Mouse (Mus musculus) embryonic facial prominence, embryonic 10.5 days (tissue): Measurements from ENCODE around the gene Cfap157. TPM values are rescaled to one million over a fixed set of nuclear protein-coding genes. Genes with fewer than 3 reads are reported as not detected.

ENCODE experiments used
- DNase-seq: peaks from one replicate; pipeline ENCODE4 v3.0.0-alpha.2; 2017; ENCODE audit warnings: low spot score
- H3K27ac ChIP-seq: fragments of 300-500 bp; sonication (generic); replicated peaks from 2 replicates; pipeline ENCODE4 v1.5.1; 2016; ENCODE audit warnings: mild to moderate bottlenecking
- H3K27me3 ChIP-seq: fragments of 300-500 bp; sonication (generic); replicated peaks from 2 replicates; pipeline ENCODE4 v1.6.1; 2016; ENCODE audit warnings: low read depth, mild to moderate bottlenecking; ENCODE audit not compliant: poor library complexity, severe bottlenecking
- H3K36me3 ChIP-seq: fragments of 300-500 bp; sonication (generic); replicated peaks from 2 replicates; pipeline ENCODE4 v1.6.1; 2016; ENCODE audit warnings: mild to moderate bottlenecking, moderate library complexity
- H3K4me1 ChIP-seq: fragments of 300-500 bp; sonication (generic); 2 replicates; pipeline ENCODE4 v1.6.1; 2016
- H3K4me3 ChIP-seq: fragments of 300-500 bp; sonication (generic); 2 replicates; pipeline ENCODE4 v1.5.1; 2016; ENCODE audit warnings: mild to moderate bottlenecking, moderate library complexity
- H3K9me3 ChIP-seq: fragments of 300-500 bp; sonication (generic); 2 replicates; pipeline ENCODE4 v1.6.1; 2016; ENCODE audit warnings: mild to moderate bottlenecking
- WGBS: fragments of 180-500 bp; shearing (Covaris S2); methylation state at CpG from one replicate; pipeline ENCODE4 v1.1.7; 2016; 5-methylcytosine and 5-hydroxymethylcytosine counted together
- polyA plus RNA-seq: library from polyadenylated mRNA; unstranded; fragments of >200 nt; fragmentation: Nextera tagmentation; extraction: Ambion mirVana; gene quantifications from 2 replicates; pipeline ENCODE4 v1.2.1, GENCODE M21; 2016

Cfap157 gene
- 0.54 and 0.60 TPM in 2 replicates for polyA plus RNA-seq

GRCm38 (mm10) chr2:32784048-32784681 lies at the start of gene Cfap157:
TSS of gene Cfap157 (minus strand) at chr2:32784428.
- H3K4me3 ChIP-seq = no peak within 1 kb of the TSS
- no peaks in the 10 kb centered on the region for H3K9me3 ChIP-seq
- DNase-seq = no peak
- no peaks in the 10 kb centered on the region for H3K27me3 ChIP-seq
- no peak within 1 kb of the TSS; the same call in 1 of the 2 replicates for H3K27ac ChIP-seq
- H3K4me1 ChIP-seq = peaks cover 18% of the 10 kb centered on the region; the same call in 1 of the 2 replicates
- peaks cover 4% of the 10 kb centered on the region; the same call in 1 of the 2 replicates for H3K36me3 ChIP-seq
- WGBS = 65% methylated on average over 4 of the region's 4 CpGs

- 0 out of 2 replicates have a peak, but pooled peaks cover 4% of the 10 kb centered on the region for H3K36me3 ChIP-seq
- no peaks in the 10 kb centered on the region for H3K27me3 ChIP-seq
- H3K4me3 ChIP-seq = no peak overlapping the region
- WGBS = 81% methylated on average over 11 of the region's 11 CpGs
- peaks cover 16% of the 10 kb centered on the region for H3K4me1 ChIP-seq
- no peak for DNase-seq
- H3K9me3 ChIP-seq = no peaks in the 10 kb centered on the region
- no peak overlapping the region for H3K27ac ChIP-seq
Measured at GRCm38 (mm10) chr2:32828979-32829676, 44.9 kb upstream of the Cfap157 start.

- Histone ChIP-seq H3K4me3 (no peak overlapping the region), H3K4me1 (peaks cover 29% of the 10 kb centered on the region), H3K27ac (no peak overlapping the region; the same call in 1 of the 2 replicates), H3K27me3 (no peaks in the 10 kb centered on the region), H3K36me3 (0 out of 2 replicates have a peak, but pooled peaks cover 4% of the 10 kb centered on the region), H3K9me3 (no peaks in the 10 kb centered on the region)
- 89% methylated on average over 6 of the region's 6 CpGs for WGBS
- no peak for DNase-seq
Measured at GRCm38 (mm10) chr2:32825796-32826195, 41.6 kb upstream of the Cfap157 start.

- WGBS = 81% methylated on average over 1 of the region's 1 CpGs
- Histone ChIP-seq H3K36me3 (0 out of 2 replicates have a peak, but pooled peaks cover 4% of the 10 kb centered on the region), H3K27ac (0 out of 2 replicates have a peak overlapping the region, but pooled peaks have one; percentile 21)
Measured at GRCm38 (mm10) chr2:32824778-32825177, 40.5 kb upstream of the Cfap157 start.

GRCm38 (mm10) chr2:32824181-32824580 lies 40.0 kb upstream of the Cfap157 start:
- Histone ChIP-seq H3K36me3 (0 out of 2 replicates have a peak, but pooled peaks cover 4% of the 10 kb centered on the region), H3K4me3 (no peak overlapping the region), H3K27me3 (no peaks in the 10 kb centered on the region), H3K4me1 (peaks cover 29% of the 10 kb centered on the region), H3K27ac (0 out of 2 replicates have a peak overlapping the region, but pooled peaks have one; percentile 21), H3K9me3 (no peaks in the 10 kb centered on the region)
- peak; percentile 26 for DNase-seq
- WGBS = 42% methylated on average over 8 of the region's 8 CpGs

More at GRCm38 (mm10) chr2:32824778-32825177, 40.5 kb upstream of the Cfap157 start:
- Histone ChIP-seq H3K9me3 (no peaks in the 10 kb centered on the region), H3K4me1 (peaks cover 29% of the 10 kb centered on the region), H3K4me3 (no peak overlapping the region), H3K27me3 (no peaks in the 10 kb centered on the region)
- no peak for DNase-seq

- no peak overlapping the region for H3K4me3 ChIP-seq
- no peak for DNase-seq
- WGBS = 68% methylated on average over 8 of the region's 8 CpGs
- no peaks in the 10 kb centered on the region for H3K9me3 ChIP-seq
- peak overlapping the region; percentile 57 for H3K27ac ChIP-seq
- H3K36me3 ChIP-seq = 0 out of 2 replicates have a peak, but pooled peaks cover 4% of the 10 kb centered on the region
- peaks cover 25% of the 10 kb centered on the region for H3K4me1 ChIP-seq
- H3K27me3 ChIP-seq = no peaks in the 10 kb centered on the region
Measured at GRCm38 (mm10) chr2:32823579-32824154, 39.4 kb upstream of the Cfap157 start.

GRCm38 (mm10) chr2:32823153-32823552 lies 38.9 kb upstream of the Cfap157 start:
- Histone ChIP-seq H3K4me3 (0 out of 2 replicates have a peak overlapping the region, but pooled peaks have one; percentile 18), H3K27me3 (no peaks in the 10 kb centered on the region), H3K4me1 (peaks cover 25% of the 10 kb centered on the region), H3K27ac (peak overlapping the region; percentile 57), H3K9me3 (no peaks in the 10 kb centered on the region), H3K36me3 (peaks cover 5% of the 10 kb centered on the region; the same call in 1 of the 2 replicates)
- peak; percentile 22 for DNase-seq
- WGBS = 50% methylated on average over 11 of the region's 11 CpGs

- H3K4me3 ChIP-seq = no peak overlapping the region
- no peaks in the 10 kb centered on the region for H3K27me3 ChIP-seq
- peaks cover 25% of the 10 kb centered on the region for H3K4me1 ChIP-seq
- no peaks in the 10 kb centered on the region for H3K9me3 ChIP-seq
- DNase-seq = no peak
- WGBS = 84% methylated on average over 6 of the region's 6 CpGs
- H3K36me3 ChIP-seq = peaks cover 10% of the 10 kb centered on the region
- peak overlapping the region; percentile 57 for H3K27ac ChIP-seq
Measured at GRCm38 (mm10) chr2:32822643-32823042, 38.4 kb upstream of the Cfap157 start.

- H3K4me1 ChIP-seq = peaks cover 25% of the 10 kb centered on the region
- H3K27ac ChIP-seq = no peak overlapping the region
- H3K4me3 ChIP-seq = no peak overlapping the region
- H3K36me3 ChIP-seq = peaks cover 8% of the 10 kb centered on the region
- no peaks in the 10 kb centered on the region for H3K27me3 ChIP-seq
- peak; percentile 48 for DNase-seq
- 71% methylated on average over 11 of the region's 11 CpGs for WGBS
- no peaks in the 10 kb centered on the region for H3K9me3 ChIP-seq
Measured at GRCm38 (mm10) chr2:32821041-32821802, 37.0 kb upstream of the Cfap157 start.

GRCm38 (mm10) chr2:32818208-32818607 lies 34.0 kb upstream of the Cfap157 start:
- no peaks in the 10 kb centered on the region for H3K9me3 ChIP-seq
- no peak for DNase-seq
- peaks cover 10% of the 10 kb centered on the region for H3K4me1 ChIP-seq
- 95% methylated on average over 5 of the region's 5 CpGs for WGBS
- H3K27ac ChIP-seq = no peak overlapping the region
- no peaks in the 10 kb centered on the region for H3K27me3 ChIP-seq
- no peak overlapping the region for H3K4me3 ChIP-seq
- H3K36me3 ChIP-seq = peaks cover 17% of the 10 kb centered on the region

- H3K27me3 ChIP-seq = no peaks in the 10 kb centered on the region
- no peak overlapping the region for H3K27ac ChIP-seq
- H3K9me3 ChIP-seq = no peaks in the 10 kb centered on the region
- 72% methylated on average over 7 of the region's 7 CpGs for WGBS
- H3K4me1 ChIP-seq = peaks cover 4% of the 10 kb centered on the region
- H3K36me3 ChIP-seq = peaks cover 23% of the 10 kb centered on the region
- H3K4me3 ChIP-seq = no peak overlapping the region
- no peak for DNase-seq
Measured at GRCm38 (mm10) chr2:32817589-32817988, 33.4 kb upstream of the Cfap157 start.
